Mouse (Mus musculus): ENCODE data around the gene Gm2696. TPM values are rescaled to one million over a fixed set of nuclear protein-coding genes. Genes with fewer than 3 reads are reported as not detected.

Gm2696 gene
- polyA plus RNA-seq, 1 experiment from 2014 or later = not detected

- 46% methylated on average over 7 of the region's 7 CpGs for WGBS
- Histone ChIP-seq H3K27me3 (replicated peaks) (no peaks in the 10 kb centered on the region), H3K36me3 (no peaks in the 10 kb centered on the region), H3K4me3 (replicated peaks) (no peak within 1 kb of the TSS), H3K9ac (no peak within 1 kb of the TSS), H3K4me1 (no peaks in the 10 kb centered on the region), H3K9me3 (no peaks in the 10 kb centered on the region), H3K4me2 (no peak within 1 kb of the TSS), H3K27ac (no peak within 1 kb of the TSS)
- no peak for ATAC-seq (ENCODE audit: insufficient read depth, low FRiP score, low read depth)
These were observed 47.2 kb downstream of the Gm2696 start, which contains the start of gene Gm3285 for GRCm38 (mm10) chr10:77861675-77862074. TSS of gene Gm3285 (plus strand) at chr10:77861975.

- WGBS = 30% methylated on average over 14 of the region's 14 CpGs
These were observed 49.7 kb downstream of the Gm2696 start for GRCm38 (mm10) chr10:77864067-77864761.

GRCm38 (mm10) chr10:77864762-77865143 is 50.3 kb downstream of the Gm2696 start:
- no peak overlapping the region for H3K27ac ChIP-seq
- H3K36me3 ChIP-seq = no peaks in the 10 kb centered on the region
- no peaks in the 10 kb centered on the region for H3K4me1 ChIP-seq
- 30% methylated on average over 11 of the region's 11 CpGs for WGBS
- H3K27me3 ChIP-seq (replicated peaks) = no peaks in the 10 kb centered on the region
- no peaks in the 10 kb centered on the region for H3K9me3 ChIP-seq
- 0 out of 2 replicates have a peak, but pooled peaks have one; percentile 2 for ATAC-seq (ENCODE audit: insufficient read depth, low FRiP score, low read depth)
- H3K4me3 ChIP-seq (replicated peaks) = peak overlapping the region; percentile 26
- H3K9ac ChIP-seq = no peak overlapping the region
- peak overlapping the region; percentile 46 for H3K4me2 ChIP-seq

More at GRCm38 (mm10) chr10:77864067-77864761, 49.7 kb downstream of the Gm2696 start:
- Histone ChIP-seq H3K4me1 (no peaks in the 10 kb centered on the region), H3K4me3 (replicated peaks) (peak overlapping the region; percentile 26), H3K9ac (no peak overlapping the region), H3K27me3 (replicated peaks) (no peaks in the 10 kb centered on the region), H3K9me3 (no peaks in the 10 kb centered on the region), H3K27ac (peak overlapping the region; percentile 13; the same call in 1 of the 2 replicates), H3K4me2 (peak overlapping the region; percentile 46), H3K36me3 (no peaks in the 10 kb centered on the region)
- peak; percentile 88 for ATAC-seq (ENCODE audit: insufficient read depth, low FRiP score, low read depth)

- no peaks in the 10 kb centered on the region for H3K36me3 ChIP-seq
- H3K4me2 ChIP-seq = no peak overlapping the region
- no peak overlapping the region for H3K27ac ChIP-seq
- WGBS = 0% methylated on average over 1 of the region's 1 CpGs
- no peak overlapping the region for H3K4me3 ChIP-seq (replicated peaks)
- no peaks in the 10 kb centered on the region for H3K27me3 ChIP-seq (replicated peaks)
- no peaks in the 10 kb centered on the region for H3K4me1 ChIP-seq
- no peak overlapping the region for H3K9ac ChIP-seq
- ATAC-seq (ENCODE audit: insufficient read depth, low FRiP score, low read depth) = no peak
- H3K9me3 ChIP-seq = no peaks in the 10 kb centered on the region
These were observed 53.1 kb downstream of the Gm2696 start for GRCm38 (mm10) chr10:77867546-77867945.

- no peaks in the 10 kb centered on the region for H3K27me3 ChIP-seq (replicated peaks)
- H3K27ac ChIP-seq = no peak overlapping the region
- H3K9ac ChIP-seq = no peak overlapping the region
- no peak overlapping the region for H3K4me2 ChIP-seq
- H3K4me3 ChIP-seq (replicated peaks) = no peak overlapping the region
- H3K9me3 ChIP-seq = no peaks in the 10 kb centered on the region
- H3K4me1 ChIP-seq = no peaks in the 10 kb centered on the region
- H3K36me3 ChIP-seq = no peaks in the 10 kb centered on the region
- no peak for ATAC-seq (ENCODE audit: insufficient read depth, low FRiP score, low read depth)
- WGBS = 90% methylated on average over 7 of the region's 7 CpGs
These were observed 55.2 kb downstream of the Gm2696 start for GRCm38 (mm10) chr10:77869651-77870050.

- no peaks in the 10 kb centered on the region for H3K36me3 ChIP-seq
- no peak overlapping the region for H3K4me3 ChIP-seq (replicated peaks)
- H3K27ac ChIP-seq = no peak overlapping the region
- H3K9me3 ChIP-seq = no peaks in the 10 kb centered on the region
- H3K27me3 ChIP-seq (replicated peaks) = no peaks in the 10 kb centered on the region
- no peak for ATAC-seq (ENCODE audit: insufficient read depth, low FRiP score, low read depth)
- H3K4me2 ChIP-seq = no peak overlapping the region
- no peak overlapping the region for H3K9ac ChIP-seq
- 64% methylated on average over 6 of the region's 6 CpGs for WGBS
- no peaks in the 10 kb centered on the region for H3K4me1 ChIP-seq
These were observed 64.5 kb downstream of the Gm2696 start for GRCm38 (mm10) chr10:77878985-77879384.

GRCm38 (mm10) chr10:77880305-77880704 is 65.8 kb downstream of the Gm2696 start:
- H3K4me3 ChIP-seq (replicated peaks) = no peak overlapping the region
- WGBS = 69% methylated on average over 3 of the region's 3 CpGs
- no peaks in the 10 kb centered on the region for H3K36me3 ChIP-seq
- no peaks in the 10 kb centered on the region for H3K9me3 ChIP-seq
- no peak overlapping the region for H3K9ac ChIP-seq
- H3K4me2 ChIP-seq = no peak overlapping the region
- ATAC-seq (ENCODE audit: insufficient read depth, low FRiP score, low read depth) = no peak
- no peak overlapping the region for H3K27ac ChIP-seq
- H3K27me3 ChIP-seq (replicated peaks) = no peaks in the 10 kb centered on the region
- no peaks in the 10 kb centered on the region for H3K4me1 ChIP-seq

- 87% methylated on average over 5 of the region's 5 CpGs for WGBS
- Histone ChIP-seq H3K4me3 (replicated peaks) (no peak overlapping the region), H3K36me3 (no peaks in the 10 kb centered on the region), H3K9ac (no peak overlapping the region), H3K9me3 (no peaks in the 10 kb centered on the region), H3K4me2 (no peak overlapping the region), H3K27ac (no peak overlapping the region), H3K27me3 (replicated peaks) (no peaks in the 10 kb centered on the region), H3K4me1 (no peaks in the 10 kb centered on the region)
- ATAC-seq (ENCODE audit: insufficient read depth, low FRiP score, low read depth) = no peak
These were observed 68.1 kb downstream of the Gm2696 start for GRCm38 (mm10) chr10:77882553-77882952.

Other genes starting within 250 kb of the Gm2696 start
- 174 and 178 TPM in 2 replicates for gene Pttg1ip, start 233.0 kb upstream of the Gm2696 start, polyA plus RNA-seq (2015; fragmentation: Nextera tagmentation; extraction: Ambion mirVana)
- gene Sumo3, start 208.6 kb upstream of the Gm2696 start, polyA plus RNA-seq (2015; fragmentation: Nextera tagmentation; extraction: Ambion mirVana) = 324 and 334 TPM in 2 replicates
- 4.8 TPM in 1 of 2 replicates, not detected in the other for gene Gm49325, start 208.5 kb upstream of the Gm2696 start, polyA plus RNA-seq (2015; fragmentation: Nextera tagmentation; extraction: Ambion mirVana)
- 70.7 and 73.3 TPM in 2 replicates for gene Ube2g2, start 192.4 kb upstream of the Gm2696 start, polyA plus RNA-seq (2015; fragmentation: Nextera tagmentation; extraction: Ambion mirVana)
- 0.85 and 1.0 TPM in 2 replicates for gene Tspear, start 128.1 kb upstream of the Gm2696 start, polyA plus RNA-seq (2015; fragmentation: Nextera tagmentation; extraction: Ambion mirVana)
- not detected in 2 replicates for gene Gm19402, start 123.9 kb upstream of the Gm2696 start, polyA plus RNA-seq (2015; fragmentation: Nextera tagmentation; extraction: Ambion mirVana)
- gene Gm9508, start 117.4 kb upstream of the Gm2696 start, polyA plus RNA-seq (2015; fragmentation: Nextera tagmentation; extraction: Ambion mirVana) = not detected in 2 replicates
- not detected in 2 replicates for gene Gm10272, start 108.1 kb upstream of the Gm2696 start, polyA plus RNA-seq (2015; fragmentation: Nextera tagmentation; extraction: Ambion mirVana)
- gene Gm10024, start 103.2 kb upstream of the Gm2696 start, polyA plus RNA-seq (2015; fragmentation: Nextera tagmentation; extraction: Ambion mirVana) = 0.35 TPM in 1 of 2 replicates, not detected in the other
- not detected in 2 replicates for gene Gm10142, start 98.9 kb upstream of the Gm2696 start, polyA plus RNA-seq (2015; fragmentation: Nextera tagmentation; extraction: Ambion mirVana)
- not detected in 2 replicates for gene Krtap12-1, start 94.1 kb upstream of the Gm2696 start, polyA plus RNA-seq (2015; fragmentation: Nextera tagmentation; extraction: Ambion mirVana)
- gene Gm10100, start 88.2 kb upstream of the Gm2696 start, polyA plus RNA-seq (2015; fragmentation: Nextera tagmentation; extraction: Ambion mirVana) = not detected in 2 replicates
- gene Gm18596, start 72.0 kb upstream of the Gm2696 start, polyA plus RNA-seq (2015; fragmentation: Nextera tagmentation; extraction: Ambion mirVana) = not detected in 2 replicates
- gene Gm9736, start 63.3 kb upstream of the Gm2696 start, polyA plus RNA-seq (2015; fragmentation: Nextera tagmentation; extraction: Ambion mirVana) = not detected in 2 replicates
- not detected in 2 replicates for gene Gm3233, start 55.0 kb upstream of the Gm2696 start, polyA plus RNA-seq (2015; fragmentation: Nextera tagmentation; extraction: Ambion mirVana)
- not detected in 2 replicates for gene Gm3238, start 43.4 kb upstream of the Gm2696 start, polyA plus RNA-seq (2015; fragmentation: Nextera tagmentation; extraction: Ambion mirVana)
- gene Gm7138, start 37.7 kb upstream of the Gm2696 start, polyA plus RNA-seq (2015; fragmentation: Nextera tagmentation; extraction: Ambion mirVana) = not detected in 2 replicates
- not detected in 2 replicates for gene Gm3250, start 32.1 kb upstream of the Gm2696 start, polyA plus RNA-seq (2015; fragmentation: Nextera tagmentation; extraction: Ambion mirVana)
- not detected in 2 replicates for gene Gm7137, start 26.5 kb upstream of the Gm2696 start, polyA plus RNA-seq (2015; fragmentation: Nextera tagmentation; extraction: Ambion mirVana)
- not detected in 2 replicates for gene Gm9639, start 19.6 kb upstream of the Gm2696 start, polyA plus RNA-seq (2015; fragmentation: Nextera tagmentation; extraction: Ambion mirVana)
- gene Gm19668, start 15.5 kb upstream of the Gm2696 start, polyA plus RNA-seq (2015; fragmentation: Nextera tagmentation; extraction: Ambion mirVana) = not detected in 2 replicates
- gene Gm9507, start 2.8 kb upstream of the Gm2696 start, polyA plus RNA-seq (2015; fragmentation: Nextera tagmentation; extraction: Ambion mirVana) = not detected in 2 replicates
- not detected in 2 replicates for gene Krtap10-4, start 12.4 kb downstream of the Gm2696 start, polyA plus RNA-seq (2015; fragmentation: Nextera tagmentation; extraction: Ambion mirVana)
- not detected in 2 replicates for gene Krtap10-10, start 21.3 kb downstream of the Gm2696 start, polyA plus RNA-seq (2015; fragmentation: Nextera tagmentation; extraction: Ambion mirVana)
- gene Gm36176, start 32.1 kb downstream of the Gm2696 start, polyA plus RNA-seq (2015; fragmentation: Nextera tagmentation; extraction: Ambion mirVana) = not detected in 2 replicates
- not detected in 2 replicates for gene Gm10318, start 38.2 kb downstream of the Gm2696 start, polyA plus RNA-seq (2015; fragmentation: Nextera tagmentation; extraction: Ambion mirVana)
- gene Gm3285, start 47.3 kb downstream of the Gm2696 start, polyA plus RNA-seq (2015; fragmentation: Nextera tagmentation; extraction: Ambion mirVana) = not detected in 2 replicates
- gene Lrrc3, start 87.9 kb downstream of the Gm2696 start, polyA plus RNA-seq (2015; fragmentation: Nextera tagmentation; extraction: Ambion mirVana) = 5.0 and 6.4 TPM in 2 replicates
- 1.2 TPM in 2 replicates for gene Trpm2, start 155.9 kb downstream of the Gm2696 start, polyA plus RNA-seq (2015; fragmentation: Nextera tagmentation; extraction: Ambion mirVana)
- 23.6 and 26.7 TPM in 2 replicates for gene 1810043G02Rik, start 163.8 kb downstream of the Gm2696 start, polyA plus RNA-seq (2015; fragmentation: Nextera tagmentation; extraction: Ambion mirVana)
- 193 and 202 TPM in 2 replicates for gene Pfkl, start 195.4 kb downstream of the Gm2696 start, polyA plus RNA-seq (2015; fragmentation: Nextera tagmentation; extraction: Ambion mirVana)
- gene Dnmt3l, start 227.3 kb downstream of the Gm2696 start, polyA plus RNA-seq (2015; fragmentation: Nextera tagmentation; extraction: Ambion mirVana) = 0.35 and 0.86 TPM in 2 replicates
- gene Aire, start 228.9 kb downstream of the Gm2696 start, polyA plus RNA-seq (2015; fragmentation: Nextera tagmentation; extraction: Ambion mirVana) = 0.68 and 0.75 TPM in 2 replicates